Mouse (Mus musculus): ENCODE measurements around the gene Maea.
"Not testable (repeated sequence)": the region's sequence is repeated elsewhere in the genome, so short reads cannot be mapped to it uniquely, and the experiment has no call there.

Gene Maea

GRCm38 (mm10) chr5:33335273-33335976 lies at the start of gene Maea:
Gene Maea (plus strand): TSS chr5:33335509.
- DNase-seq (ENCODE audit: low read depth) = peak; percentile 92

DNA sequence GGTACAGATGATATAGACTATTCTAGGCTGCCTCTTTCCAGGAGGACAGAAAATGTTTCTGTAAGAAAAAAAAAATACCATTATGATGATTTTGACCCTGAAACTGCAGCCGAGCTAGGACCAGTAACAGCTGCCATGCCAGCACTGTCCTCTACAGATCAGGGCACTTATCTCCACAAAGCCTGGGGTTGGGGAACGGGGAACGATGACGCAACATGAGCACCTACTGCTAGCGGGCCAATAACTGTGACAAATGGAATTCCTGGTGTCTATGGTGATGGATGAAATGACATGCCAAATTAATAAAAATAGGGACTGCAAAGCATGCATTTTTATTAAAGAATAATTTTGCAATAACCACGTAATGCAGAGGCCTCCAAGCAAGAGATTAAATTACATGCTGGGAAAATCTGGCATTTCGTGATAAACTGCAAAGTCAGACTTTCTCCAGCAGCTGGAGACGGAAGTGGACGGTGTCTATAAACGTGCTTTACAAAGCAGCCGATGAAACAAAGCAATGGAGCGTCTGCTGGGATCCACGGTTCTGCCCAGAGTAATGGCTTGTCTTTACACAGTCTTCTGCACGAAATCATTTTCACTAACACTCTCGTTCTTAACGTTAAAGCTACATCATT lies 41.4 kb upstream of the Maea start:
- DNase-seq (ENCODE audit: low read depth) = no peak

- DNase-seq (ENCODE audit: low read depth) = no peak
These were observed 38.1 kb upstream of the Maea start for GRCm38 (mm10) chr5:33297164-33297563.

DNA sequence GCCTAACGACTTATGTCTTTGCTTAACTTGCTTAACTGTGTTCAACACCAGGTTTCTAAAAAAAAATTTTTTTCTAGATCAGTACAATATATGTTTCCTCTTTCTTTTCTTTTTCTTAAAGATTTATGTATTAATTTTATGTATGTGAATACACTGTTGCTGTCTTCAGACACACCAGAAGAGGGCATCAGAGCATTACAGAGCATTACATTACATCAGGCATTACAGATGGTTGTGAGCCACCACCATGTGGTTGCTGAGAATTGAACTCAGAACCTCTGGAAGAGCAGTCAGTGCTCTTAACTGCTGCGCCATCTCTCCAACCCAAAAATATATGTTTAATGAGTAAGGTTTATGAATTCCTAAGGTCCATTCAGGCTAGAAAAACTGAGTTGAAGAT lies 33.5 kb upstream of the Maea start:
- DNase-seq (ENCODE audit: low read depth) = no peak

GRCm38 (mm10) chr5:33310704-33311462 lies 24.4 kb upstream of the Maea start:
- no peak for DNase-seq (ENCODE audit: low read depth)

DNA sequence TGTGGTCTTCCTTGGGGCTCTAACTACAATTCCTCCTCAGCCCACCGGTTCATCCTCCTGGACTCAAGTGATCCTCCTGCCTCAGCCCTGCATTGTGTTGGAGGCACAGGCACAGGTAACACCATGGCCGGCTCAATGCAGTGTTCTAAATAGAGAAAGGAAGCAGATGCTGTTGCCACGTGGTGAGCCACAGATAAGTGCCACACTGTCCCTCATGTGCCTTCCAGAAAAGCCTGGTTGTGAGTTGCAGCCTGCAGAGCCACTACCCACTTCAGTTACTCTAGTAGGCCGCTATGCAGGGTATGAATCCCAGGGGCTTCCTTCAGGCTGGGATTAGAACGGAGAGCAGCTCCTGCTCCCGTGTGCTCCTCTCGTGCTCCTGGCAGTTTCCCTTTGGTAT lies 23.1 kb upstream of the Maea start:
- DNase-seq (ENCODE audit: low read depth) = no peak

- DNase-seq (ENCODE audit: low read depth) = no peak
These were observed 10.8 kb upstream of the Maea start for GRCm38 (mm10) chr5:33324491-33324890.

- DNase-seq (ENCODE audit: low read depth) = no peak
These were observed 682 bp upstream of the Maea start for GRCm38 (mm10) chr5:33334381-33335272.

DNA sequence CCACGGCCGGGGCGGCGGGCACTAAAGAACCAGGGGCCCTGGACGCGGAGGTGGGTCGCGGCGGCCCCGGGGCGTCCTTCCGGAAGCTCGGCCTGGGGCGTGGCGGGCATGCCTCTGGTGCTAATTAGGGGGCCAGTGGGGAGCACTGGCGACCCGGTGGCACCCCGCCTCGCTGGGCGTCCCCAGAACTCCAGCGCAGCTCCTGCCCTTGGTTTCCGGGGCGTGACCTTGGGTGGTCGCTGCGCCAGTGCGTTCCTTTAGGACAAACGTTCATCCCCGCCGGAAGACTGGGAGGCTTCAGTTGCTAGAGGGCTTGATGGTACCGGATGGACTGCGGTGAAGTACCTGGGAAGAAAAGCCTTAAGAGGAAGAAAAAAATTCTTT lies 660 bp downstream of the Maea start:
- DNase-seq (ENCODE audit: low read depth) = no peak

GRCm38 (mm10) chr5:33337206-33337605 lies 1.9 kb downstream of the Maea start:
- no peak for DNase-seq (ENCODE audit: low read depth)

DNA sequence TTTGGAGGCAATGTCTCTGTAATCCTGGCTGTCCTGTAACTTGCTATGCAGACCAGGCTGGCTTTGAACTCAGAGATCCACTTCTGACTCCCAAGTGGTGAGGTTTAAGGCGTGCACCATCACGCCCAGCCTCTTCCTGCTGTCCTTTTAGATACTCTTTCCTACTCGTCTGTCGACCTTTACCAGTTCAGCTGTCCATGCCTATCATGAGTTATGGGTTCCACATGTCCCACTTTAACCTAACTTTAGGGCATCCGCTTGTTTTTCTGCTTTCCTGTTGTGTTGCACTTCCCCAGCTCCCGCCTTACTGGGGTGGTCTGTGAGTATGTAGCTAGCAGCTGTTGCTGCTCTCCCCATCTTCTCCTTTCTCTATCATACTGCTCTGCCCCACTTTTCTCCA lies 5.9 kb downstream of the Maea start:
- DNase-seq (ENCODE audit: low read depth) = no peak

DNA sequence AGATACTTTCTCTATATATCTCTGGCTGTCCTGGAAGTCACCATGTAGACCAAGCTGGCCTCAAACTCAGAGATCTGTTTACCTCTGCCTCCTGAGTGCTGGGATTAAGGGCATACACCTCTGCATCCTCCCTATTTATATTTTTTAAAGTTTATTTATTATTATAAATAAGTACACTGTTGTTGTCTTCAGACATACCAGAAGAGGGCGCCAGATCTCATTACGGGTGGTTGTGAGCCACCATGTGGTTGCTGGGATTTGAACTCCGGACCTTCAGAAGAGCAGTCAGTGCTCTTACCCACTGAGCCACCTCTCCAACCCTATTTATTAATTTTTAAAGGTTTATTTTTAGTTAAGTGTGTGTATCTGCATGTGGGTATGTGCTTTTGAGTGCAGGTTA lies 6.9 kb downstream of the Maea start:
- DNase-seq (ENCODE audit: low read depth) = not testable (repeated sequence)

GRCm38 (mm10) chr5:33342821-33343220 lies 7.5 kb downstream of the Maea start:
- DNase-seq (ENCODE audit: low read depth) = peak; percentile 53

DNA sequence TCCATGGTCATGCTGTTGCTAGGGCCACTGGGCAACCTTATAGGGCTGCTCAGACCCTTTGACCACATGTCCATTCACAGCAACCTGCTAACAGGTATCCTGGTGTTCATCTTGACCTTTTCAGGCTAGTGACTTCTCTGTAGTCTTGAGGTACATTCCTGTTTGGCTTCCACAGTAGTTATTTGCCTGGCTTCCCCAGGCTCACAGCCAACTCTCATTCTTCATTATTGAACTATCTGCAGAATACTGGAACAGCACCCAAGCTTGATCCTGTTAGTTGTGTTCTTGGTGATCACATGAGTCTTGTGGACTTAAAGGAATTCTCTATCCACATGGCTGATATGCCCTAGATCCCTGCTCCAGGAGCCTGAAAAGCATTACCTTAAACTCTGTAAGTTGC lies 8.3 kb downstream of the Maea start:
- no peak for DNase-seq (ENCODE audit: low read depth)

- DNase-seq (ENCODE audit: low read depth) = no peak
These were observed 8.8 kb downstream of the Maea start for GRCm38 (mm10) chr5:33344070-33344469.

DNA sequence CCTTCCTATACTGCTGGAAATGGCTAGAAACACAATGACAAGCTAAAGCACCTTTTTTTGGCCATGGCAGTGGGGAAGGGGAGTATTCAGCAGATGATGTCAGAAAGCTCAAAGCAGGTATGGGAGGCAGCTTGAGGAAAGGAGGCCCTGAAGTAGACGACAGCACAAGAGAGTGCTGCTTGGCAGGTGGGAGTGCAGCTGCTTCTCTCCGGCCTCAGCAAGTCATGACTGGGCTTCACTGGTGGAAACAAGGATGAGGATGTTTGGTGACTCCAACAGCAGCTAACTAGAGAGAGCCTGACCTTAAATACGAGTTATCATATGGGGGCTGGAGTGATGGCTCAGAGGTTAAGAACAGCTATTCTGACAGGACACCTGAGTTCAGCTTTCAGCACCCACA lies 12.3 kb downstream of the Maea start:
- DNase-seq (ENCODE audit: low read depth) = no peak

- no peak for DNase-seq (ENCODE audit: low read depth)
These were observed 13.9 kb downstream of the Maea start for GRCm38 (mm10) chr5:33349205-33349604.

- DNase-seq (ENCODE audit: low read depth) = no peak
These were observed 14.4 kb downstream of the Maea start for GRCm38 (mm10) chr5:33349706-33350105.

DNA sequence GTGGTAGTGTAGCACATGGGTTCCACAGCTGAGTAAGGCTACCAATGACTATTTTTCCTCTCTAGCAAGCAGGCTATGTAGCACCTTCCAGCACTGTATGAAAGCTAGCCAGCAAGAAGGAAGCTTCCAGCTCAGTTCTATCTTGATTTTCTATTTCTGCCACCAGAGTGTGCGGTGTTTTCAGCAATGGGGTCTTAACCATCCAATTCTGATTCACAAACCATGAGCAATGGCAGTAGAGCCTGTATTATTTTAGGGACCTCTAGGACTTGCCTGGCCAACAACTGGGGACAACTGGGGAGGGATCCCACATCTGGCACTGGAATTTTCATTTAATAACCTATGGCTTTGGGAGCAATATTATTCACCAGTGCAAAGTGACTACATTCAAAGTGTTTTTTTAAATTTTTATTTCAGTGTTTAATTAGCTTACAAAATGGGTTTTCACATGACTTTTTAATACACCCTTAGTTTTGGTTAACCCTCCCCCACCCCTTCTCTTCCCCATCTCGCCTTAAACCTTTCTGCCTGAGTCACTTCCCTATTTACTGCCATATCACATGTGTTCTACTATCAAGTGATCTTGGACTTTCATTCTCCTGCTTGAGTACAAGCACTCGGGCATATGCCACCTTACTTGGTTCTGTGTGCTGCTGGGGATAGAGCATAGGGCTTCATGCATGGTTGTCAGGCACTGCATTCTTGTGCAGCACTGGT lies 16.4 kb downstream of the Maea start:
- no peak for DNase-seq (ENCODE audit: low read depth)

DNA sequence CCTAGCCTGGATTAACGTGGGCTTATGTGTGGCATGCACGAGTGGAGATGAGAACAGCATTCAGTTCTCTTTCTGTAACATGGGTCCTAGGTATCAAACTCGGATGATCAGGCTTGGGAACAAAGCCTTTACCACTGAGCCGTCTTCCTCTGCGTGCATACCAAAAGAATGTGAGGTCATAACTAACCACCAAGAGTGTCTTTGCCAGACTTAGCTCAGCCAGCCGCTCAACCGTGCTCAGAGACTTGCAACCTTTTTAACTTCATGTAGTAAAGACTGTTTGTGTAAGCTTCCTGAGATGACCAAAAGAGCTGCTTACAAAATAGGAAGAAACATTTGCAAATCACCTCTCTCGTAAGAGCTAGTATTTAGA lies 16.9 kb downstream of the Maea start:
- no peak for DNase-seq (ENCODE audit: low read depth)

DNA sequence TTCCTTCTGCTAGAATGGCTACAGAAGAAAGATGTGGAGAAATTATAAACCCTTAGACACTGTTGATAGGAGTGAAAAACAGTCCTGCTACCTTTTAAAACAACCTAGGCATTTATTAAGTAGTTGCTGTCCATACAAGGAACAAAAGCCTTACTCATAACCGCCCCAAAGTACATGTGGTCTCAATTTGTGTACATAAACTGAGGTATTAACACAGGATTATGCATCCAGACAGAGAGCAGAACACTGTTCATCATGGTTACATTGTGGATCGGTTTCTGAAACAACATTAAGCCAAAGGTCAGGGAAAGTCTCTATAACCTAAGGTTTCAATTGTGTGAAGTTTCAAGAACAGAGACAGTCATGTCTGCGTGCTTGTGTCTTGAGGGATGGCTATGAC lies 17.7 kb downstream of the Maea start:
- DNase-seq (ENCODE audit: low read depth) = no peak

- no peak for DNase-seq (ENCODE audit: low read depth)
These were observed 22.2 kb downstream of the Maea start for GRCm38 (mm10) chr5:33357494-33357893.

Measured in fibroblast of lung, adult 2 months (primary cell).